Mouse (Mus musculus): ENCODE data around the gene Epha6. TPM values are rescaled to one million over a fixed set of nuclear protein-coding genes. Genes with fewer than 3 reads are reported as not detected.
"Not testable (repeated sequence)": the region's sequence is repeated elsewhere in the genome, so short reads cannot be mapped to it uniquely, and the experiment has no call there.

Epha6 gene
- polyA plus RNA-seq, 1 experiment from 2014 or later: 3.2 TPM

GRCm38 (mm10) chr16:59846574-59846973, 758.8 kb downstream of the Epha6 start:
- Histone ChIP-seq H3K4me1 (no peaks in the 10 kb centered on the region), H3K4me2 (replicated peaks) (no peak overlapping the region), H3K27ac (replicated peaks) (no peak overlapping the region), H3K27me3 (no peaks in the 10 kb centered on the region), H3K9me3 (no peaks in the 10 kb centered on the region), H3K4me3 (no peak overlapping the region), H3K9ac (replicated peaks) (no peak overlapping the region), H3K36me3 (no peaks in the 10 kb centered on the region)
- WGBS: 25% methylated on average over 3 of the region's 3 CpGs
- peak; percentile 81 for ATAC-seq (ENCODE audit: low FRiP score, low read depth)

- Histone ChIP-seq H3K9me3 (no peaks in the 10 kb centered on the region), H3K27me3 (no peaks in the 10 kb centered on the region), H3K4me3 (no peak overlapping the region), H3K4me1 (no peaks in the 10 kb centered on the region), H3K9ac (replicated peaks) (no peak overlapping the region), H3K27ac (replicated peaks) (no peak overlapping the region), H3K4me2 (replicated peaks) (no peak overlapping the region), H3K36me3 (no peaks in the 10 kb centered on the region)
- WGBS: 83% methylated on average over 4 of the region's 4 CpGs
- ATAC-seq (ENCODE audit: low FRiP score, low read depth): no peak
Observed at GRCm38 (mm10) chr16:59836778-59837177, 768.6 kb downstream of the Epha6 start.

- 91% methylated on average over 10 of the region's 10 CpGs for WGBS
- H3K4me2 ChIP-seq (replicated peaks): no peak overlapping the region
- no peak overlapping the region for H3K27ac ChIP-seq (replicated peaks)
- H3K27me3 ChIP-seq: no peaks in the 10 kb centered on the region
- no peak for ATAC-seq (ENCODE audit: low FRiP score, low read depth)
- H3K4me1 ChIP-seq: no peaks in the 10 kb centered on the region
- H3K4me3 ChIP-seq: no peak overlapping the region
- no peaks in the 10 kb centered on the region for H3K36me3 ChIP-seq
- no peaks in the 10 kb centered on the region for H3K9me3 ChIP-seq
- no peak overlapping the region for H3K9ac ChIP-seq (replicated peaks)
Observed at GRCm38 (mm10) chr16:59836304-59836703, 769.0 kb downstream of the Epha6 start.

GRCm38 (mm10) chr16:59832468-59832867, 772.9 kb downstream of the Epha6 start:
- Histone ChIP-seq H3K27ac (replicated peaks) (no peak overlapping the region), H3K4me2 (replicated peaks) (no peak overlapping the region), H3K27me3 (no peaks in the 10 kb centered on the region), H3K36me3 (no peaks in the 10 kb centered on the region), H3K4me1 (no peaks in the 10 kb centered on the region), H3K9ac (replicated peaks) (no peak overlapping the region), H3K9me3 (no peaks in the 10 kb centered on the region), H3K4me3 (no peak overlapping the region)
- ATAC-seq (ENCODE audit: low FRiP score, low read depth): no peak
- WGBS: 80% methylated on average over 5 of the region's 5 CpGs

GRCm38 (mm10) chr16:59829655-59830054, 775.7 kb downstream of the Epha6 start:
- no peak for ATAC-seq (ENCODE audit: low FRiP score, low read depth)
- H3K36me3 ChIP-seq: no peaks in the 10 kb centered on the region
- H3K9me3 ChIP-seq: no peaks in the 10 kb centered on the region
- H3K4me1 ChIP-seq: no peaks in the 10 kb centered on the region
- H3K27me3 ChIP-seq: no peaks in the 10 kb centered on the region
- H3K4me2 ChIP-seq (replicated peaks): no peak overlapping the region
- H3K9ac ChIP-seq (replicated peaks): no peak overlapping the region
- H3K27ac ChIP-seq (replicated peaks): no peak overlapping the region
- H3K4me3 ChIP-seq: no peak overlapping the region
- 90% methylated on average over 13 of the region's 13 CpGs for WGBS

GRCm38 (mm10) chr16:59799790-59800189, 805.5 kb downstream of the Epha6 start:
- ATAC-seq (ENCODE audit: low FRiP score, low read depth); H3K27ac ChIP-seq (replicated peaks); H3K27me3 ChIP-seq; H3K4me2 ChIP-seq (replicated peaks); H3K9me3 ChIP-seq; H3K36me3 ChIP-seq; H3K4me3 ChIP-seq; H3K9ac ChIP-seq (replicated peaks); H3K4me1 ChIP-seq: not testable (repeated sequence)
- 86% methylated on average over 4 of the region's 4 CpGs for WGBS

- 87% methylated on average over 2 of the region's 2 CpGs for WGBS
- H3K4me2 ChIP-seq (replicated peaks): no peak overlapping the region
Observed at GRCm38 (mm10) chr16:59772297-59772696, 833.0 kb downstream of the Epha6 start.

GRCm38 (mm10) chr16:59770421-59770820, 834.9 kb downstream of the Epha6 start:
- Histone ChIP-seq H3K4me3 (no peak overlapping the region), H3K9me3 (no peaks in the 10 kb centered on the region), H3K9ac (replicated peaks) (no peak overlapping the region), H3K27me3 (no peaks in the 10 kb centered on the region), H3K4me2 (replicated peaks) (no peak overlapping the region), H3K36me3 (no peaks in the 10 kb centered on the region), H3K27ac (replicated peaks) (no peak overlapping the region), H3K4me1 (no peaks in the 10 kb centered on the region)
- no peak for ATAC-seq (ENCODE audit: low FRiP score, low read depth)
- WGBS: 86% methylated on average over 1 of the region's 1 CpGs

More at GRCm38 (mm10) chr16:59772297-59772696, 833.0 kb downstream of the Epha6 start:
- H3K27me3 ChIP-seq: no peaks in the 10 kb centered on the region
- no peaks in the 10 kb centered on the region for H3K4me1 ChIP-seq
- H3K4me3 ChIP-seq: no peak overlapping the region
- ATAC-seq (ENCODE audit: low FRiP score, low read depth): no peak
- no peaks in the 10 kb centered on the region for H3K36me3 ChIP-seq
- H3K9me3 ChIP-seq: no peaks in the 10 kb centered on the region
- H3K9ac ChIP-seq (replicated peaks): no peak overlapping the region
- H3K27ac ChIP-seq (replicated peaks): no peak overlapping the region

GRCm38 (mm10) chr16:59769936-59770335, 835.4 kb downstream of the Epha6 start:
- no peak overlapping the region for H3K4me2 ChIP-seq (replicated peaks)
- H3K36me3 ChIP-seq: no peaks in the 10 kb centered on the region
- H3K27me3 ChIP-seq: no peaks in the 10 kb centered on the region
- no peak overlapping the region for H3K27ac ChIP-seq (replicated peaks)
- H3K9me3 ChIP-seq: no peaks in the 10 kb centered on the region
- no peaks in the 10 kb centered on the region for H3K4me1 ChIP-seq
- no peak overlapping the region for H3K9ac ChIP-seq (replicated peaks)
- no peak overlapping the region for H3K4me3 ChIP-seq
- no peak for ATAC-seq (ENCODE audit: low FRiP score, low read depth)
- 86% methylated on average over 7 of the region's 7 CpGs for WGBS

GRCm38 (mm10) chr16:59760875-59761274, 844.5 kb downstream of the Epha6 start:
- 78% methylated on average over 4 of the region's 4 CpGs for WGBS
- no peak overlapping the region for H3K4me3 ChIP-seq
- H3K9ac ChIP-seq (replicated peaks): no peak overlapping the region
- H3K27me3 ChIP-seq: no peaks in the 10 kb centered on the region
- no peak for ATAC-seq (ENCODE audit: low FRiP score, low read depth)
- H3K4me2 ChIP-seq (replicated peaks): no peak overlapping the region
- H3K4me1 ChIP-seq: no peaks in the 10 kb centered on the region
- H3K27ac ChIP-seq (replicated peaks): no peak overlapping the region
- H3K36me3 ChIP-seq: no peaks in the 10 kb centered on the region
- no peaks in the 10 kb centered on the region for H3K9me3 ChIP-seq

GRCm38 (mm10) chr16:59750905-59751304, 854.4 kb downstream of the Epha6 start:
- H3K4me2 ChIP-seq (replicated peaks): no peak overlapping the region
- no peaks in the 10 kb centered on the region for H3K36me3 ChIP-seq
- H3K27ac ChIP-seq (replicated peaks): no peak overlapping the region
- ATAC-seq (ENCODE audit: low FRiP score, low read depth): no peak
- H3K4me1 ChIP-seq: no peaks in the 10 kb centered on the region
- H3K4me3 ChIP-seq: no peak overlapping the region
- no peak overlapping the region for H3K9ac ChIP-seq (replicated peaks)
- no peaks in the 10 kb centered on the region for H3K27me3 ChIP-seq
- 91% methylated on average over 4 of the region's 4 CpGs for WGBS
- no peaks in the 10 kb centered on the region for H3K9me3 ChIP-seq

GRCm38 (mm10) chr16:59743669-59744068, 861.7 kb downstream of the Epha6 start:
- Histone ChIP-seq H3K9me3 (no peaks in the 10 kb centered on the region), H3K27ac (replicated peaks) (no peak overlapping the region), H3K27me3 (no peaks in the 10 kb centered on the region), H3K4me1 (no peaks in the 10 kb centered on the region), H3K9ac (replicated peaks) (no peak overlapping the region), H3K4me3 (no peak overlapping the region), H3K4me2 (replicated peaks) (no peak overlapping the region), H3K36me3 (no peaks in the 10 kb centered on the region)
- 84% methylated on average over 1 of the region's 1 CpGs for WGBS
- no peak for ATAC-seq (ENCODE audit: low FRiP score, low read depth)

GRCm38 (mm10) chr16:59715524-59715923, 889.8 kb downstream of the Epha6 start:
- Histone ChIP-seq H3K27me3 (no peaks in the 10 kb centered on the region), H3K9me3 (no peaks in the 10 kb centered on the region), H3K4me3 (no peak overlapping the region), H3K27ac (replicated peaks) (no peak overlapping the region), H3K4me1 (no peaks in the 10 kb centered on the region), H3K36me3 (no peaks in the 10 kb centered on the region), H3K9ac (replicated peaks) (no peak overlapping the region), H3K4me2 (replicated peaks) (no peak overlapping the region)
- WGBS: 90% methylated on average over 4 of the region's 4 CpGs
- ATAC-seq (ENCODE audit: low FRiP score, low read depth): no peak
